Mouse (Mus musculus) CD4-positive helper T cell, adult 2 months (primary cell): ENCODE results near the gene Gm20683.

Source experiments
- DNase-seq: peaks from one replicate; pipeline ENCODE4 v3.0.0-alpha.2; 2012; ENCODE audit warnings: low read depth, missing footprints, low spot score

Gene Gm20683

DNA sequence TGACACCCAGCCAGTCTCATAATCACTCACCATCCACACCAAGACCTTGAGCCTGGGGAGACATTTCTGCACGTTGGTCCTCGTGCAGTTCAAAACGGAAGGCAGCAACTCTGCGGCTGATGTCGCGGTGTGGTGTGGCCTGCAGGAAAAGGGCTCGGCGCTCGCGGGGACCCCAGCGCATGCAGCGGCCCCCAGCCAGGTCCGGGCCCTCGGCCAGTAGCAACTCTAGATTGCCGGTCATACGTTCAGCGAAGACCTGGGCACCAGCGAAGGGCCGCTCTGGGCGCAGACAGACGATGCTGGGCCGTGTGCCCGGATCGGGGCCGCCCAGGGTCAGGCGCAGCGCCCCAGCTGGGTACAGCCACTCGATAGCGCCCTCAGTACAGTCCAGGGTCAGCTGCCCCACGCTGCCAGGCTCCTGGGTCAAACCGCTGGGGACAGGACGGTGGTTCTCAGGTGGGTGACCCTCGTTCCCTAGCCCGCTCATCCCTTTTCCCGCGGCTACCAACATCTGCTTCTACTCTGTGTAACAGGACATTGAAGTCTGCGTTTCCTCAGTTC lies 45.3 kb downstream of the Gm20683 start:
- DNase-seq, result no peak

DNA sequence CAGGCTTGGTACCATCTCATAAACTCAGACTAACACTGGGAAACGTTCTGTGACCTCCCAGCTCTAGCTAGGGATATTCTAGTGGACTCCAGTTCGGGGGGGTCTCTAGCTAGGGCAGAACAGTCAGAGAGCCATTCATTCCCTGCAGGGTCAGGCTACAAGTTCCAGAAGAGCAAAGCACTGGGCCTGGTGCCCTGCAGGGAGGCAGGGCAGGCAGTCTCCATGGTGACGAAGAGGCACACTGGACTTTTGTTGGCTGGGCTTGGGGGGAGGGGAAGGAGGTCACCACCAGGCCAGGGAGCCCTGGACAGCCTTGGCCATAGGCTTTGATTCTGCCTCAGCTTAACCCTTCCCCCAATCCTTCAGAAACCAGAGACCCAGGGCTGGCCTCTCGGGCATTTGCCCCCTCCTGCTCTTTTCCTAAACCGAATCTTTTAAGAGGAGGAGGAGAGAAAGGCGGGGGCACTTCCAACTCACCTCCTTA lies 45.9 kb downstream of the Gm20683 start, which contains the start of gene AC134908.4:
Gene AC134908.4 (minus strand): TSS at position 51 of the 484 bp plus-strand sequence.
- DNase-seq, result no peak

DNA sequence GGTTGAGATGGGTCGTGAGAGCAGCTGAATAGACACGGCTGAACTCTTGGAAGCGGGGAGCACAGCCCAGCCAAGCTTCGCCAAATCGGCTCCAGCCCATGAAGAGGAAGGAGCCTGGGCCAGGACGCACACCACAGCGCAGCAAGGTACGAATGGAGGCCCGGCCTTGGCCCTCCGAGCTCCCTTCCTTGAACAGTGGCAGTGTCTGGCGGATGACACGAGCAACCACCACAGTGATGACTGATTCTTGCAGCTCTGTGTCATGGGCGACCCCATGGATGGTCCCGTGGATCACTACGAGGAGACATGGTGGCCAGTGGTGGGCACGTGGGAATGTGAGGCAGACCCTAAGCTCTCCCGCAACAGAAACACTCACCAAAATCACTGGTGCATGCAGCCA lies 46.6 kb downstream of the Gm20683 start:
- DNase-seq, result no peak

DNA sequence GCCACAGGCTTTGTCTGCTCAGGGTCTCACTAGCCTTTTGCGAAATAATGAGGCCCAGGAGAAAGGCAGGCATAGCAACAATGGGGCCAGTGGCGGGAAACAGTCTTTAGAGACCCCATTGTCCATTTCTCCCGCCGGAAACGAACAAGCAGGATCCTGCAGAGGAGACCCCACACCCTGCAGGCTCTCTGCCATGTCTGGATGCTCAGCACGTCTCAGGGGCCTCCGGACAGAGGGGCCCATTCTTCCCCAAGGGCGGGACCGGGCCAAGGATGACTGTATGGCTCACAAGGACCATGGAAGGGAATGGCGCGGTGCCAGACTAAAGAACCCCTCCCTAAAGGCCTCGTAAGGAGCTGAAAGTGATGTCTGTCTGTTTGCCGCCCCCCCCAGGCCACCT lies 47.4 kb downstream of the Gm20683 start:
- DNase-seq, result no peak

DNA sequence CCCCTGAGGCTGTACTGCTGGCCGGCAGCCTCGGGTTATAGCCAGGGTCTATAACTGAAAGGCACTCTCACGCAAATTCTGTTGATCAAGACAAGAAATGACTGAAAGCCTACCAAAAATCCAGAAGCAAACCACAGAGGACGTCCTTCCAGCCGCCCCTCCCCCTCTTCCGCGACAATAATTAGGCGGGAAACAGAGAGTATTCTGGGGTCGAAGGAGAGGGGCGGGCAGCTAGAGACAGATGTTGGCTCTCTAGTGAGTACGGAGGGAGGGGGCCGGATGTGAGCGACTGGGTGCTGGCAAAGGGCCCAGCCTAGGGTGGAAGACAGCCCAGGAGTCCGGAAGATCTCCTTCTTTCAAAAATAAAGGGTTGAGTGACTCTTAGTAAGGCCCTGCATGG lies 48.9 kb downstream of the Gm20683 start, which contains the start of gene Fam173a:
Gene Fam173a (minus strand): TSS at position 287 of the 400 bp plus-strand sequence.
- peak; percentile 88 for DNase-seq

DNA sequence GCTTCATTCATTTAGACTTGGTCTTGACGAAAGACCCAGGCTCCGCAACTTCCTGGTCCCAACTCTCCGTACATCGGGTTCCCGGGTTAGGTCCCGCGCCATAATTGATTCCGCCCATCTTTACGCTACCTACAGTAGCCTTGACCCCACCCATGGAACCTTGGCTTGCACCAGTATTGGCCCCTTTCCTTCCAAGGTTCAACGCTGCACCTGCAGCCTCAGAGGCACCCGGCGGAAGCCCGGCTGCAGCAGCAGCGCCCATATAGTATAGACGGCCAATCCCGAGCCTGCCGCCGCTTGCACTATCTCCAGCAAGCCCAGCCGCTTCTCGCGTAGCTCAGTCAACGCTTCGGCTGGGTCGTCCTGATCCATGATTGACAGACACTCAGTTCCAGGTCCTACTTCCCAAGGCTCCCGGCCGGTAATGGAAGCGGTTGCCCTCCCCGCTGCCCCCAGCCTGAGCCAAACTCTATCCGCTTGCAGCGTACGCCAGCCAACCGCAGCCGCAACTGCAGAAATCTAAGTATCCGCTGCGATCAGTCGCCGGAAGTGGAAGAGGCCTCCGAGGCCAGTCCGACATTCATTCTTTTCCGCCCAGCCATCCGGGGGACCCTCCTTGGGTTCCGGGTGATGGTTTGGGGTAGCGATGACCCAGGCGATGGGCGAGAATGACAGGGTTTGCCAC lies 49.6 kb downstream of the Gm20683 start:
- DNase-seq, result peak; percentile 90

DNA sequence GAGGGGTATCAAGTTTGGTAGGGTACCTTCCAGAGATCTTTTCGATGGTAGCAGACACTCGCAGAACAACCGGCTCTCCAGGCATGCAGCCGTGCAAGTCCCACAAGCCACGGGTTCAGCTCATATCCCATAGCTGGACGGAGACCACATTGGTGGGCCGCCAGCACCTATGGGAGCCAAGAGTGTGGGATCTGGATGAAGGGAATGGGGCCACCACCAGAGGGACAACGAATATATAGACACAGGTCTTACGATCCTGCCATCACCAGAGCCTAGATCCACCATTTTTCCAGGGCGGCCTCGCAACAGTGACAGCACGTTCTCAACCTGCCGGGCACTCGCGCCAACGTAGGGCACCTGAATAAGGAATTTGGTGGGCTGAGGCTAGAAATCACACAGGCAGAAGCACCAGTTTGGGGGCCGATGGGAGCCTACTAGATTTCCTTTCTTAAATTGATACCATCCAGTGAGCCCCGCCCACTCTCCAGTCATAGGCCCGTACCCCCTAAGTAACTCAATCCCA lies 50.2 kb downstream of the Gm20683 start:
- DNase-seq, result no peak

DNA sequence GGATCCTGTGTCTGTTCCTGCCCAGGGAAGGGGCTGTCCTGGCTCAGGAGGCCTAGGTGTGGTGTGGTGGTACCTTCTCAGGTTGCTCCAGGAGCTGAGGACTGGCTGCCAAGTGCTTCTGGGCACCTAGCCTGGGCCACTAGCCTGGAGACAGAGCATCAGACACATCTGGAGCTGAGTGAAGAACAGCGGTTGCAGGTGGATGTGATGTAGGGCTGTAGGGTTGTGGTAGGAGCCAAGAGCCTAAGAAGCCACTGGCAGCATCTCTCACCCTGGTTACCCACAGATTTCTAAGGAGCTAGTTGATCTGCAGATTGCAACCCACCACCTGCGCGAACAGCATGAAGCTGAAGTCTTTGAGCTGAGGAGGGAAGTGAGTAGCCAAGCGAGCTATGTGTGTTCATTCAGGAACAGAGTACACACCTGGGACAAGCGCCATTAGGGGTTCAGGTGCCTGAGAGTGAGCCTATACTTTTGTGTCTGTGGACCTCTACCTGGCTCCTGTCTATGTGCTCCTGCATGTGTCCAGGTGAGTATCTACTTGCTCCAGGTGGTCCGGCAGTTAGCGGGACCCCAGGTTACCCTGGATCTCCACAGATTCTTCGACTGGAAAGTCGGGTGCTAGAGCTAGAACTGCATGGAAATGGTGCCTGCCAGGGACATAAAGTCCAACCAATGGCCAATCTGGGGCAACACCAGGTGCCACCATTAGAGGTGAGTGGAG lies 54.6 kb downstream of the Gm20683 start:
- DNase-seq, result no peak

DNA sequence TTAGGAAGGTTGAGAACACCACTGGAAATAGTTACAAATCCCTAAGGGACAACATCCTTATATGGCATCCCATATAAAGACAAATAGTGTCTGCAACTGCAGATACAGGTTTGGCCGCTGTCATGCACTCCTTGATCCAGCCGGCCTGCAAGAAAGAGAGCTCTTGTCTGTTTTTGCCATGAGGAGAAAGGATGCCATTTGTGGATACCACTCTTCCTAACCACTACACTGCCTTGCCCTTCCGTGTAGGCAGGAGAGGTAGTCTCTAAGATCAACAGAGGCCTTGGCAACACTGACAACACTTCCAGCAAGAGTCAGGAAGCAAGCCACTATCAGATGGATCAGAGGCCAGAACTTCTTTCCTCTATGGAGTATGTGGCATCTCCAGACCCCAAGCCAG lies 55.3 kb downstream of the Gm20683 start, which contains the start of gene Ccdc78:
Gene Ccdc78 (plus strand): TSS at position 301 of the 400 bp plus-strand sequence.
- DNase-seq, result no peak

DNA sequence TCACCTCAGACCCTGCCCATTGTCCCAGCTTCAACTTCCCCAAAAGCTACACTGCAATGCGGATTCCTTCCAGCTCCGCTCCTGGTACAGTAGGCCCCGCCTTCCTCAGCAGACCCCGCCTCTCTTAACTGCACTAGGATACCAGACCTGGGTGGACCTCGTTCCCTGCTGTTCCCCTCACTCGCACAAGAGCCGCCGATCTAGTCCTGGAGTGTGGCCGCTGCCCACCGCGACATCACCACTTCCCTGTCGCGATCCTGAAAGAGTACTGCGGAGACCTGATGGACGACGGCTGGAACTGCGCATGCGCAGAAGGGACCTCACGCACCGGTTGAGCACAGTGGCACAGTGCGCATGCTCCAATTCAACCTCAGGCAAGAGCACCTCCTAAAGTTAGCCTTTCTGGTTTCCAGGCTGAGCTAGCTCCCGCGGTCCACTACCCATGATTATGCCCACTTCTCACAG lies 56.2 kb downstream of the Gm20683 start, which contains the start of gene Haghl:
Gene Haghl (minus strand): TSS at position 393 of the 465 bp plus-strand sequence.
- peak; percentile 94 for DNase-seq
